Mouse (Mus musculus): ENCODE data around the gene Ndufaf8. TPM values are rescaled to one million over a fixed set of nuclear protein-coding genes. Genes with fewer than 3 reads are reported as not detected.

The Ndufaf8 gene
- 49.4 and 53.3 TPM in 2 replicates for polyA plus RNA-seq (2015; fragmentation: Nextera tagmentation; extraction: Ambion mirVana)

GRCm38 (mm10) chr11:120098588-120099511 lies at the start of gene Ndufaf8, which contains the start of gene Tepsin:
Gene Ndufaf8, plus strand, starts transcription at chr11:120098928.
Gene Tepsin, minus strand, starts transcription at chr11:120098731.
- Histone ChIP-seq H3K4me3 (replicated peaks; ENCODE audit: low read length) (peak within 1 kb of the TSS; percentile 91), H3K27ac (ENCODE audit: low read length) (peak within 1 kb of the TSS; percentile 94), H3K4me1 (replicated peaks; ENCODE audit: control insufficient read depth, insufficient read depth, low read length) (peaks cover 20% of the 10 kb centered on the region), H3K9me3 (ENCODE audit: control insufficient read depth, low read length) (no peaks in the 10 kb centered on the region), H3K27me3 (replicated peaks; ENCODE audit: control insufficient read depth, insufficient read depth, low read length) (no peaks in the 10 kb centered on the region), H3K9ac (replicated peaks; ENCODE audit: low read depth, low read length) (peak within 1 kb of the TSS; percentile 85), H3K4me2 (ENCODE audit: low read length) (peak within 1 kb of the TSS; percentile 93), H3K36me3 (ENCODE audit: control insufficient read depth, insufficient read depth) (no peaks in the 10 kb centered on the region; the same call in 1 of the 2 replicates)
- ATAC-seq = peak; percentile 98
- under 1% methylated on average over 77 of the region's 77 CpGs for WGBS

GRCm38 (mm10) chr11:120049067-120049466 lies 49.7 kb upstream of the Ndufaf8 start:
- no peak overlapping the region for H3K4me3 ChIP-seq (replicated peaks; ENCODE audit: low read length)
- no peak for ATAC-seq
- no peak overlapping the region for H3K4me2 ChIP-seq (ENCODE audit: low read length)
- WGBS = 88% methylated on average over 8 of the region's 8 CpGs
- no peaks in the 10 kb centered on the region for H3K9me3 ChIP-seq (ENCODE audit: control insufficient read depth, low read length)
- no peak overlapping the region for H3K27ac ChIP-seq (ENCODE audit: low read length)
- H3K9ac ChIP-seq (replicated peaks; ENCODE audit: low read depth, low read length) = no peak overlapping the region
- H3K4me1 ChIP-seq (replicated peaks; ENCODE audit: control insufficient read depth, insufficient read depth, low read length) = peaks cover 44% of the 10 kb centered on the region
- H3K27me3 ChIP-seq (replicated peaks; ENCODE audit: control insufficient read depth, insufficient read depth, low read length) = no peaks in the 10 kb centered on the region
- H3K36me3 ChIP-seq (ENCODE audit: control insufficient read depth, insufficient read depth) = no peaks in the 10 kb centered on the region

- no peak for ATAC-seq
- no peak overlapping the region for H3K9ac ChIP-seq (replicated peaks; ENCODE audit: low read depth, low read length)
- H3K27me3 ChIP-seq (replicated peaks; ENCODE audit: control insufficient read depth, insufficient read depth, low read length) = no peaks in the 10 kb centered on the region
These were observed 47.5 kb upstream of the Ndufaf8 start for GRCm38 (mm10) chr11:120051124-120051811.

GRCm38 (mm10) chr11:120052274-120052673 lies 46.5 kb upstream of the Ndufaf8 start:
- peaks cover 23% of the 10 kb centered on the region for H3K4me1 ChIP-seq (replicated peaks; ENCODE audit: control insufficient read depth, insufficient read depth, low read length)
- no peak for ATAC-seq
- no peaks in the 10 kb centered on the region for H3K27me3 ChIP-seq (replicated peaks; ENCODE audit: control insufficient read depth, insufficient read depth, low read length)
- no peak overlapping the region for H3K4me2 ChIP-seq (ENCODE audit: low read length)
- no peak overlapping the region for H3K27ac ChIP-seq (ENCODE audit: low read length)
- H3K4me3 ChIP-seq (replicated peaks; ENCODE audit: low read length) = no peak overlapping the region
- no peaks in the 10 kb centered on the region for H3K36me3 ChIP-seq (ENCODE audit: control insufficient read depth, insufficient read depth)
- no peaks in the 10 kb centered on the region for H3K9me3 ChIP-seq (ENCODE audit: control insufficient read depth, low read length)
- 89% methylated on average over 9 of the region's 9 CpGs for WGBS
- no peak overlapping the region for H3K9ac ChIP-seq (replicated peaks; ENCODE audit: low read depth, low read length)

More at GRCm38 (mm10) chr11:120051124-120051811, 47.5 kb upstream of the Ndufaf8 start:
- WGBS = 40% methylated on average over 14 of the region's 14 CpGs
- H3K36me3 ChIP-seq (ENCODE audit: control insufficient read depth, insufficient read depth) = no peaks in the 10 kb centered on the region
- no peak overlapping the region for H3K27ac ChIP-seq (ENCODE audit: low read length)
- no peak overlapping the region for H3K4me2 ChIP-seq (ENCODE audit: low read length)
- H3K4me1 ChIP-seq (replicated peaks; ENCODE audit: control insufficient read depth, insufficient read depth, low read length) = peaks cover 25% of the 10 kb centered on the region
- no peak overlapping the region for H3K4me3 ChIP-seq (replicated peaks; ENCODE audit: low read length)
- H3K9me3 ChIP-seq (ENCODE audit: control insufficient read depth, low read length) = no peaks in the 10 kb centered on the region

- H3K4me3 ChIP-seq (replicated peaks; ENCODE audit: low read length) = no peak overlapping the region
- peaks cover 7% of the 10 kb centered on the region for H3K4me1 ChIP-seq (replicated peaks; ENCODE audit: control insufficient read depth, insufficient read depth, low read length)
- no peak for ATAC-seq
- no peak overlapping the region for H3K9ac ChIP-seq (replicated peaks; ENCODE audit: low read depth, low read length)
- no peak overlapping the region for H3K4me2 ChIP-seq (ENCODE audit: low read length)
- no peaks in the 10 kb centered on the region for H3K9me3 ChIP-seq (ENCODE audit: control insufficient read depth, low read length)
- 84% methylated on average over 4 of the region's 4 CpGs for WGBS
- no peaks in the 10 kb centered on the region for H3K27me3 ChIP-seq (replicated peaks; ENCODE audit: control insufficient read depth, insufficient read depth, low read length)
- H3K27ac ChIP-seq (ENCODE audit: low read length) = no peak overlapping the region
- no peaks in the 10 kb centered on the region for H3K36me3 ChIP-seq (ENCODE audit: control insufficient read depth, insufficient read depth)
These were observed 44.9 kb upstream of the Ndufaf8 start for GRCm38 (mm10) chr11:120053846-120054245.

GRCm38 (mm10) chr11:120055953-120056732 lies 42.6 kb upstream of the Ndufaf8 start:
- ATAC-seq = no peak
- no peak overlapping the region for H3K4me3 ChIP-seq (replicated peaks; ENCODE audit: low read length)
- H3K4me1 ChIP-seq (replicated peaks; ENCODE audit: control insufficient read depth, insufficient read depth, low read length) = peaks cover 5% of the 10 kb centered on the region; the same call in 1 of the 2 replicates
- H3K9me3 ChIP-seq (ENCODE audit: control insufficient read depth, low read length) = no peaks in the 10 kb centered on the region
- H3K4me2 ChIP-seq (ENCODE audit: low read length) = no peak overlapping the region
- no peak overlapping the region for H3K27ac ChIP-seq (ENCODE audit: low read length)
- H3K36me3 ChIP-seq (ENCODE audit: control insufficient read depth, insufficient read depth) = no peaks in the 10 kb centered on the region
- H3K9ac ChIP-seq (replicated peaks; ENCODE audit: low read depth, low read length) = no peak overlapping the region
- WGBS = 82% methylated on average over 12 of the region's 12 CpGs
- H3K27me3 ChIP-seq (replicated peaks; ENCODE audit: control insufficient read depth, insufficient read depth, low read length) = no peaks in the 10 kb centered on the region

GRCm38 (mm10) chr11:120060634-120061033 lies 38.1 kb upstream of the Ndufaf8 start:
- Histone ChIP-seq H3K9ac (replicated peaks; ENCODE audit: low read depth, low read length) (no peak overlapping the region), H3K27me3 (replicated peaks; ENCODE audit: control insufficient read depth, insufficient read depth, low read length) (no peaks in the 10 kb centered on the region), H3K4me1 (replicated peaks; ENCODE audit: control insufficient read depth, insufficient read depth, low read length) (no peaks in the 10 kb centered on the region), H3K4me3 (replicated peaks; ENCODE audit: low read length) (no peak overlapping the region), H3K9me3 (ENCODE audit: control insufficient read depth, low read length) (no peaks in the 10 kb centered on the region), H3K4me2 (ENCODE audit: low read length) (no peak overlapping the region), H3K36me3 (ENCODE audit: control insufficient read depth, insufficient read depth) (no peaks in the 10 kb centered on the region), H3K27ac (ENCODE audit: low read length) (no peak overlapping the region)
- ATAC-seq = no peak
- WGBS = 84% methylated on average over 8 of the region's 8 CpGs

GRCm38 (mm10) chr11:120063326-120063725 lies 35.4 kb upstream of the Ndufaf8 start:
- peaks cover 4% of the 10 kb centered on the region; the same call in 1 of the 2 replicates for H3K36me3 ChIP-seq (ENCODE audit: control insufficient read depth, insufficient read depth)
- no peaks in the 10 kb centered on the region for H3K9me3 ChIP-seq (ENCODE audit: control insufficient read depth, low read length)
- H3K27me3 ChIP-seq (replicated peaks; ENCODE audit: control insufficient read depth, insufficient read depth, low read length) = no peaks in the 10 kb centered on the region
- ATAC-seq = no peak
- H3K27ac ChIP-seq (ENCODE audit: low read length) = no peak overlapping the region
- no peaks in the 10 kb centered on the region for H3K4me1 ChIP-seq (replicated peaks; ENCODE audit: control insufficient read depth, insufficient read depth, low read length)
- H3K9ac ChIP-seq (replicated peaks; ENCODE audit: low read depth, low read length) = no peak overlapping the region
- no peak overlapping the region for H3K4me3 ChIP-seq (replicated peaks; ENCODE audit: low read length)
- H3K4me2 ChIP-seq (ENCODE audit: low read length) = no peak overlapping the region
- WGBS = 90% methylated on average over 5 of the region's 5 CpGs
